In genomic region chr17:47955054-47955741, GRCm38 (mm10) we compare ENCODE assay signal across 16 mouse cellular contexts. TPM values are rescaled to one million over a fixed set of nuclear protein-coding genes. Genes with fewer than 3 reads are reported as not detected.
DNase-seq lines count a peak whose midpoint lies in the region; ATAC-seq and TF ChIP-seq lines count a peak whose summit lies in the region.
"Had no signal": no experiment of that assay in that cellular context is flagged by ENCODE, and none has a peak within 500 bp of the region (broad histone marks: within the 10 kb centered on the region; RNA-seq: fewer than 3 reads in every experiment).

No protein-coding gene starts in this region.

- peaks cover 10% of the 10 kb centered on the region for H3K27me3 ChIP-seq in heart, embryonic 10.5 days (ENCODE audit: insufficient read depth, poor library complexity, severe bottlenecking)
- H3K27me3 ChIP-seq in lung, postnatal 0 days (replicated peaks; ENCODE audit: insufficient read depth, low read length): 0 out of 2 replicates have a peak, but pooled peaks cover 4% of the 10 kb centered on the region
- H3K27me3 ChIP-seq in hindbrain, postnatal 0 days (ENCODE audit: insufficient read depth, low read length): no peaks in the 10 kb centered on the region

- peak overlapping the region; percentile 79 for H3K27ac ChIP-seq in heart, embryonic 10.5 days
- peak overlapping the region; percentile 64; the same call in 1 of the 2 replicates for H3K27ac ChIP-seq in lung, postnatal 0 days (ENCODE audit: low read length)
- H3K27ac ChIP-seq in hindbrain, postnatal 0 days: no peak overlapping the region
- H3K27ac ChIP-seq: embryonic facial prominence, embryonic 13.5 days had no signal

- TF ChIP-seq CTCF in lung, postnatal 0 days (IDR thresholded peaks at IDR 0.05): no peak
- TF ChIP-seq CTCF in hindbrain, postnatal 0 days (IDR thresholded peaks at IDR 0.05; ENCODE audit: low read depth): no peak

- intact Hi-C loops in heart, postnatal 36 days (cut with DNase I): no loop called here

- no peak overlapping the region for H3K9ac ChIP-seq in lung, postnatal 0 days (replicated peaks; ENCODE audit: low read depth)
- H3K9ac ChIP-seq in hindbrain, postnatal 0 days (replicated peaks; ENCODE audit: low read length): no peak overlapping the region
- H3K9ac ChIP-seq: embryonic facial prominence, embryonic 13.5 days had no signal

- DNase-seq in heart, embryonic 10.5 days (ENCODE audit: low spot score): no peak
- no peak for DNase-seq in heart, postnatal 36 days
- DNase-seq in urinary bladder, postnatal 14 days (ENCODE audit: low spot score): peak; percentile 8
- DNase-seq in urinary bladder, postnatal 10 days (ENCODE audit: low spot score): no peak
- peak; percentile 59 for DNase-seq in lung, postnatal 0 days (ENCODE audit: low spot score)
- DNase-seq in spleen, postnatal 10 days (ENCODE audit: low spot score in 2 of 2): no peak
- no peak for DNase-seq in thymus, postnatal 4 days
- no peak for DNase-seq in hindbrain, postnatal 0 days (ENCODE audit: low spot score)
- DNase-seq: adrenal gland, postnatal 10 days; cerebellum, adult 11 months; kidney, adult 9 months; right cerebral cortex, postnatal 25 days; thymus, adult 18-20 months had no signal

- no peaks in the 10 kb centered on the region for H3K9me3 ChIP-seq in heart, embryonic 10.5 days
- H3K9me3 ChIP-seq in lung, postnatal 0 days (ENCODE audit: low read length): no peaks in the 10 kb centered on the region
- no peaks in the 10 kb centered on the region for H3K9me3 ChIP-seq in hindbrain, postnatal 0 days (ENCODE audit: low read length)
- H3K9me3 ChIP-seq: embryonic facial prominence, embryonic 13.5 days; megakaryocyte, embryonic 14.5 days had no signal

- ATAC-seq in lung, postnatal 0 days: peak; percentile 70
- ATAC-seq in hindbrain, postnatal 0 days: no peak
- ATAC-seq: forebrain, embryonic 16.5 days had no signal

- WGBS in heart, embryonic 10.5 days: 15% methylated on average over 12 of the region's 12 CpGs
- 22% methylated on average over 12 of the region's 12 CpGs for WGBS in lung, postnatal 0 days
- 64% methylated on average over 12 of the region's 12 CpGs for WGBS in hindbrain, postnatal 0 days

- no peak overlapping the region for H3K4me2 ChIP-seq in lung, postnatal 0 days (replicated peaks; ENCODE audit: low read depth, low read length)
- H3K4me2 ChIP-seq in hindbrain, postnatal 0 days (ENCODE audit: low read depth, low read length): no peak overlapping the region
- H3K4me2 ChIP-seq: embryonic facial prominence, embryonic 13.5 days had no signal

- H3K4me3 ChIP-seq in heart, embryonic 10.5 days: no peak overlapping the region; the same call in 1 of the 2 replicates
- H3K4me3 ChIP-seq in lung, postnatal 0 days (ENCODE audit: low read depth, low read length): no peak overlapping the region
- no peak overlapping the region for H3K4me3 ChIP-seq in hindbrain, postnatal 0 days (ENCODE audit: low read length)
- H3K4me3 ChIP-seq: embryonic facial prominence, embryonic 13.5 days; megakaryocyte, embryonic 14.5 days had no signal

- peaks cover 50% of the 10 kb centered on the region for H3K4me1 ChIP-seq in heart, embryonic 10.5 days
- no peaks in the 10 kb centered on the region for H3K4me1 ChIP-seq in lung, postnatal 0 days (ENCODE audit: insufficient read depth, low read depth, low read length)
- peaks cover 3% of the 10 kb centered on the region; the same call in 1 of the 2 replicates for H3K4me1 ChIP-seq in hindbrain, postnatal 0 days (ENCODE audit: insufficient read depth, low read length)
- H3K4me1 ChIP-seq: megakaryocyte, embryonic 14.5 days had no signal

- no peak for TF ChIP-seq EP300 in lung, postnatal 0 days (IDR thresholded peaks at IDR 0.05)

- H3K36me3 ChIP-seq in heart, embryonic 10.5 days: no peaks in the 10 kb centered on the region
- H3K36me3 ChIP-seq in lung, postnatal 0 days (ENCODE audit: insufficient read depth, low read length): no peaks in the 10 kb centered on the region
- no peaks in the 10 kb centered on the region for H3K36me3 ChIP-seq in hindbrain, postnatal 0 days (ENCODE audit: insufficient read depth, low read length)
- H3K36me3 ChIP-seq: embryonic facial prominence, embryonic 13.5 days had no signal

RNA-seq across cellular contexts. Expression of gene Foxp4, which starts 30.8 kb away (rescaled TPM):
- polyA plus RNA-seq in heart, embryonic 10.5 days (2016; fragmentation: Nextera tagmentation; extraction: Ambion mirVana): 12.4 and 27.3 TPM in 2 replicates
- 10 to 100 TPM in 1 of 2 experiments, 1 to 10 TPM in 1; 9.5 to 11.3 TPM for total RNA-seq in heart, postnatal 36 days (2021)
- polyA plus RNA-seq in lung, postnatal 0 days (2015; fragmentation: Nextera tagmentation; extraction: Ambion mirVana): 10.2 and 14.3 TPM in 2 replicates
- total RNA-seq in hindbrain, postnatal 0 days (2014; rRNA removed): 109 and 128 TPM in 2 replicates
- 29.3 and 31.3 TPM in 2 replicates for polyA plus RNA-seq in hindbrain, postnatal 0 days (2015; fragmentation: Nextera tagmentation; extraction: Ambion mirVana)

Comparison
In these comparisons a context has a peak if more than half of its experiments do, and no peak if none do; other contexts are left out.
1. DNase-seq: peak in urinary bladder, postnatal 14 days (single experiment) and lung, postnatal 0 days (single experiment); none in heart, embryonic 10.5 days (single experiment), heart, postnatal 36 days (0 of 2), urinary bladder, postnatal 10 days (single experiment), spleen, postnatal 10 days (0 of 2), thymus, postnatal 4 days (single experiment) and hindbrain, postnatal 0 days (single experiment).